Comparison of ENCODE assay signal across 15 mouse cellular contexts in genomic region chr2:157985611-157986010, GRCm38 (mm10). TPM values are rescaled to one million over a fixed set of nuclear protein-coding genes. Genes with fewer than 3 reads are reported as not detected.
DNase-seq lines count a peak whose midpoint lies in the region; ATAC-seq and TF ChIP-seq lines count a peak whose summit lies in the region.
"Had no signal": no experiment of that assay in that cellular context is flagged by ENCODE, and none has a peak within 500 bp of the region (broad histone marks: within the 10 kb centered on the region; RNA-seq: fewer than 3 reads in every experiment).

No protein-coding gene starts in this region.

- no peak for TF ChIP-seq CTCF in olfactory bulb, adult 2 months (IDR thresholded peaks at IDR 0.05; ENCODE audit: insufficient read depth, low read depth, low read length)

- H3K36me3 ChIP-seq in heart, embryonic 13.5 days = peaks cover 28% of the 10 kb centered on the region

- H3K4me3 ChIP-seq in heart, embryonic 13.5 days = no peak overlapping the region
- H3K4me3 ChIP-seq in olfactory bulb, adult 2 months (ENCODE audit: insufficient read depth, low read depth, low read length) = no peak overlapping the region
- H3K4me3 ChIP-seq: embryonic facial prominence, embryonic 12.5 days; limb, embryonic 15.5 days had no signal

- no peak overlapping the region for H3K9ac ChIP-seq in heart, embryonic 13.5 days
- H3K9ac ChIP-seq: embryonic facial prominence, embryonic 12.5 days; limb, embryonic 15.5 days had no signal

- no peaks in the 10 kb centered on the region for H3K9me3 ChIP-seq in heart, embryonic 13.5 days
- H3K9me3 ChIP-seq: embryonic facial prominence, embryonic 12.5 days; limb, embryonic 15.5 days had no signal

- WGBS in heart, embryonic 13.5 days = 56% methylated on average over 4 of the region's 4 CpGs
- 60% methylated on average over 4 of the region's 4 CpGs for WGBS in olfactory bulb, adult 2 months

- no peak; the same call in 1 of the 2 replicates for ATAC-seq in heart, embryonic 13.5 days (ENCODE audit: extremely low read depth, insufficient number of reproducible peaks, low FRiP score, low TSS enrichment)
- ATAC-seq: intestine, embryonic 16.5 days had no signal

- H3K27me3 ChIP-seq in heart, embryonic 13.5 days (replicated peaks) = no peaks in the 10 kb centered on the region
- H3K27me3 ChIP-seq: embryonic facial prominence, embryonic 12.5 days; limb, embryonic 15.5 days had no signal

- peak overlapping the region; percentile 86 for H3K27ac ChIP-seq in heart, embryonic 13.5 days (replicated peaks)
- peak overlapping the region; percentile 32; the same call in 1 of the 2 replicates for H3K27ac ChIP-seq in olfactory bulb, adult 2 months (ENCODE audit: insufficient read depth, low read depth, low read length)
- H3K27ac ChIP-seq: embryonic facial prominence, embryonic 12.5 days; limb, embryonic 15.5 days had no signal

- H3K4me1 ChIP-seq in heart, embryonic 13.5 days = peaks cover 47% of the 10 kb centered on the region
- peaks cover 18% of the 10 kb centered on the region for H3K4me1 ChIP-seq in olfactory bulb, adult 2 months (ENCODE audit: control insufficient read depth, insufficient read depth, low read length)
- H3K4me1 ChIP-seq: embryonic facial prominence, embryonic 12.5 days; limb, embryonic 15.5 days had no signal

- intact Hi-C loops in left cerebral cortex, postnatal 4 days (cut with DNase I) = no loop called here

- TF ChIP-seq POLR2A in olfactory bulb, adult 2 months (IDR thresholded peaks at IDR 0.05; ENCODE audit: insufficient read depth, low read depth, low read length) = no peak

- peak overlapping the region; percentile 9 for H3K4me2 ChIP-seq in heart, embryonic 13.5 days
- H3K4me2 ChIP-seq: embryonic facial prominence, embryonic 12.5 days; limb, embryonic 15.5 days had no signal

- no peak for DNase-seq in heart, adult 8-10 months (ENCODE audit: low spot score)
- DNase-seq in left cerebral cortex, postnatal 4 days = peak; percentile 18
- DNase-seq in left cerebral cortex, adult 11 months (ENCODE audit: low spot score) = no peak
- peak; percentile 50 to 54 for DNase-seq in cerebellum, postnatal 25 days
- no peak for DNase-seq in frontal cortex, postnatal 36 days (ENCODE audit: low spot score in 2 of 2)
- DNase-seq: adrenal gland, postnatal 36 days; gastrocnemius, postnatal 14 days; kidney, postnatal 10 days; lung, adult 18-20 months; right cerebral cortex, postnatal 4 days had no signal

RNA-seq across cellular contexts. Expression of gene Tti1, which starts 42.6 kb away (rescaled TPM):
- polyA plus RNA-seq in heart, embryonic 13.5 days (2015; fragmentation: Nextera tagmentation; extraction: Ambion mirVana) = 22.1 and 24.5 TPM in 2 replicates
- total RNA-seq in heart, adult 8-10 months (2022) = 10 to 100 TPM; 22.4 to 35.4 (median 29.9) TPM
- 10 to 100 TPM; 17.2 to 19.1 TPM for total RNA-seq in left cerebral cortex, postnatal 4 days (2021)
- polyA plus RNA-seq in olfactory bulb, adult 2 months (2012; ENCODE audit: insufficient read depth, insufficient read length, low replicate concordance, missing spikeins) = not detected in 2 replicates

RNA-seq across cellular contexts. Expression of gene Rprd1b, which starts 42.7 kb away (rescaled TPM):
- 26.7 and 27.4 TPM in 2 replicates for polyA plus RNA-seq in heart, embryonic 13.5 days (2015; fragmentation: Nextera tagmentation; extraction: Ambion mirVana)
- 10 to 100 TPM; 25.3 to 30.1 (median 28.6) TPM for total RNA-seq in heart, adult 8-10 months (2022)
- 10 to 100 TPM; 34.7 to 35.1 TPM for total RNA-seq in left cerebral cortex, postnatal 4 days (2021)
- not detected in 2 replicates for polyA plus RNA-seq in olfactory bulb, adult 2 months (2012; ENCODE audit: insufficient read depth, insufficient read length, low replicate concordance, missing spikeins)

Comparison
In these comparisons a context has a peak if more than half of its experiments do, and no peak if none do; other contexts are left out.
1. DNase-seq: peak in left cerebral cortex, postnatal 4 days (single experiment) and cerebellum, postnatal 25 days (2 of 2); none in heart, adult 8-10 months (single experiment), left cerebral cortex, adult 11 months (single experiment) and frontal cortex, postnatal 36 days (0 of 2).